Mouse (Mus musculus) MEL (cell line): ENCODE measurements around the gene Tcea3. TPM values are rescaled to one million over a fixed set of nuclear protein-coding genes. Genes with fewer than 3 reads are reported as not detected.

Experiments used
- DNase-seq: peaks from one replicate; pipeline ENCODE4 v3.0.0; 2011; ENCODE audit warnings: low read depth, low spot score
- H3K27ac ChIP-seq: 2 replicates; pipeline ENCODE4 v1.5.1; 2012; ENCODE audit warnings: low read depth, mild to moderate bottlenecking, control low read depth, low read length, moderate library complexity; ENCODE audit not compliant: control insufficient read depth
- H3K27me3 ChIP-seq, 2 experiments: fragments of 150-350 bp in 1 of 2; sonication (generic) in 1 of 2; 2 replicates each; pipeline ENCODE4 v1.6.1; 2012; ENCODE audit warnings: low read length in 2 of 2, mild to moderate bottlenecking in 2 of 2, improper control_type of control experiment in 1 of 2, moderate library complexity in 1 of 2; ENCODE audit not compliant: insufficient read depth in 2 of 2, control insufficient read depth in 1 of 2
- H3K36me3 ChIP-seq, 2 experiments: 2 replicates each; pipeline ENCODE4 v1.6.1; 2012 to 2014; ENCODE audit warnings: low read length in 2 of 2, improper control_type of control experiment in 1 of 2, inconsistent platforms in 1 of 2, mild to moderate bottlenecking in 1 of 2; ENCODE audit not compliant: insufficient read depth in 2 of 2, control insufficient read depth in 1 of 2
- H3K4me1 ChIP-seq, 2 experiments: fragments of 150-350 bp in 1 of 2; sonication (generic) in 1 of 2; 2 replicates each; pipeline ENCODE4 v1.6.1; 2012; ENCODE audit warnings: low read length in 2 of 2, improper control_type of control experiment in 1 of 2, mild to moderate bottlenecking in 1 of 2; ENCODE audit not compliant: insufficient read depth in 2 of 2, control insufficient read depth in 1 of 2
- H3K4me3 ChIP-seq, 2 experiments: fragments of 150-350 bp in 1 of 2; sonication (generic) in 1 of 2; 2 replicates each; pipeline ENCODE4 v1.5.1; 2012; ENCODE audit warnings: low read depth in 2 of 2, low read length in 2 of 2, mild to moderate bottlenecking in 2 of 2, moderate library complexity in 2 of 2, control low read depth in 1 of 2, improper control_type of control experiment in 1 of 2; ENCODE audit not compliant: control insufficient read depth in 1 of 2, insufficient read depth in 1 of 2
- H3K79me2 ChIP-seq: 2 replicates; pipeline ENCODE4 v1.6.1; 2012; ENCODE audit warnings: mild to moderate bottlenecking, low read length, moderate library complexity; ENCODE audit not compliant: control insufficient read depth, poor library complexity, insufficient read depth
- H3K9ac ChIP-seq: 2 replicates; pipeline ENCODE4 v1.6.1; 2012; ENCODE audit warnings: low read depth, mild to moderate bottlenecking, control low read depth, low read length, moderate library complexity; ENCODE audit not compliant: control insufficient read depth, poor library complexity, severe bottlenecking
- H3K9me3 ChIP-seq: fragments of 150-350 bp; sonication (generic); replicated peaks from 2 replicates; pipeline ENCODE4 v1.6.1; 2012; ENCODE audit warnings: mild to moderate bottlenecking, low read length, improper control_type of control experiment, moderate library complexity; ENCODE audit not compliant: insufficient read depth
- BHLHE40 ChIP-seq: IDR thresholded peaks from 2 replicates; pipeline ENCODE4 v1.6.1; 2012; ENCODE audit warnings: low read depth, mild to moderate bottlenecking, inconsistent platforms, low read length, improper control_type of control experiment, borderline replicate concordance
- CHD2 ChIP-seq: IDR thresholded peaks from 2 replicates; pipeline ENCODE4 v1.6.1; 2011; ENCODE audit warnings: low read length, improper control_type of control experiment
- CTCF ChIP-seq, 3 experiments: IDR thresholded peaks in 2 of 3; conservative IDR thresholded peaks in 1 of 3; 2 replicates each; pipeline ENCODE4 v1.5.1; 2011 to 2012; ENCODE audit warnings: low read length in 3 of 3, low read depth in 2 of 3, mild to moderate bottlenecking in 2 of 3, improper control_type of control experiment in 1 of 3, inconsistent platforms in 1 of 3, mixed read lengths in 1 of 3, moderate library complexity in 1 of 3; ENCODE audit not compliant: control insufficient read depth in 1 of 3, insufficient read depth in 1 of 3, poor library complexity in 1 of 3, severe bottlenecking in 1 of 3
- E2F4 ChIP-seq: IDR thresholded peaks from 2 replicates; pipeline ENCODE4 v1.6.1; 2011; ENCODE audit warnings: low read depth, low read length, improper control_type of control experiment, borderline replicate concordance
- ELF1 ChIP-seq: IDR thresholded peaks from 2 replicates; pipeline ENCODE4 v1.6.1; 2014; ENCODE audit warnings: low read depth, mild to moderate bottlenecking, inconsistent platforms, low read length, improper control_type of control experiment, moderate library complexity
- ETS1 ChIP-seq: IDR thresholded peaks from 2 replicates; pipeline ENCODE4 v1.6.1; 2012; ENCODE audit warnings: low read depth, mild to moderate bottlenecking, inconsistent platforms, low read length, improper control_type of control experiment, moderate library complexity
- GABPA ChIP-seq: IDR thresholded peaks from 2 replicates; pipeline ENCODE4 v1.6.1; 2012; ENCODE audit warnings: low read depth, mild to moderate bottlenecking, inconsistent platforms, low read length, improper control_type of control experiment, moderate library complexity
- GATA1 ChIP-seq: IDR thresholded peaks from 2 replicates; pipeline ENCODE4 v1.6.1; 2011; ENCODE audit warnings: low read depth, low read length, improper control_type of control experiment
- HCFC1 ChIP-seq: IDR thresholded peaks from 2 replicates; pipeline ENCODE4 v1.6.1; 2012; ENCODE audit warnings: low read depth, mild to moderate bottlenecking, inconsistent platforms, low read length, improper control_type of control experiment, moderate library complexity
- JUND ChIP-seq: IDR thresholded peaks from 2 replicates; pipeline ENCODE4 v1.6.1; 2011; ENCODE audit warnings: low read depth, mild to moderate bottlenecking, improper control_type of control experiment, low read length
- MAX ChIP-seq: IDR thresholded peaks from 2 replicates; pipeline ENCODE4 v1.6.1; 2011; ENCODE audit warnings: low read length, improper control_type of control experiment
- MXI1 ChIP-seq: IDR thresholded peaks from 2 replicates; pipeline ENCODE4 v1.6.1; 2011; ENCODE audit warnings: mild to moderate bottlenecking, low read depth, low read length, improper control_type of control experiment
- NELFE ChIP-seq: IDR thresholded peaks from 2 replicates; pipeline ENCODE4 v1.6.1; 2011; ENCODE audit warnings: low read depth, low read length, improper control_type of control experiment
- POLR2A ChIP-seq, 2 experiments: IDR thresholded peaks; 2 replicates each; pipeline ENCODE4 v1.6.1; 2011 to 2012; ENCODE audit warnings: low read length in 2 of 2, mild to moderate bottlenecking in 2 of 2, control low read depth in 1 of 2, improper control_type of control experiment in 1 of 2, low read depth in 1 of 2, moderate library complexity in 1 of 2; ENCODE audit not compliant: control insufficient read depth in 1 of 2, insufficient read depth in 1 of 2, poor library complexity in 1 of 2
- POLR2AphosphoS2 ChIP-seq: IDR thresholded peaks from 2 replicates; pipeline ENCODE4 v1.6.1; 2011; ENCODE audit warnings: low read length, improper control_type of control experiment
- POLR2AphosphoS5 ChIP-seq: IDR thresholded peaks from 2 replicates; pipeline ENCODE4 v1.6.1; 2012; ENCODE audit warnings: low read depth, borderline replicate concordance, mild to moderate bottlenecking, inconsistent platforms, low read length, moderate library complexity, mixed read lengths
- RAD21 ChIP-seq: IDR thresholded peaks from 2 replicates; pipeline ENCODE4 v1.6.1; 2011; ENCODE audit warnings: mild to moderate bottlenecking, low read depth, low read length, improper control_type of control experiment
- SIN3A ChIP-seq: IDR thresholded peaks from 2 replicates; pipeline ENCODE4 v1.6.1; 2012; ENCODE audit warnings: low read length, improper control_type of control experiment, inconsistent platforms
- SMC3 ChIP-seq: IDR thresholded peaks from 2 replicates; pipeline ENCODE4 v1.6.1; 2011; ENCODE audit warnings: low read depth, low read length, improper control_type of control experiment
- TBP ChIP-seq: IDR thresholded peaks from 2 replicates; pipeline ENCODE4 v1.8.0; 2011; ENCODE audit warnings: low read depth, low read length, improper control_type of control experiment
- TCF12 ChIP-seq: IDR thresholded peaks from 2 replicates; pipeline ENCODE4 v1.6.1; 2014; ENCODE audit warnings: low read depth, mild to moderate bottlenecking, inconsistent platforms, low read length, improper control_type of control experiment, moderate library complexity
- UBTF ChIP-seq: IDR thresholded peaks from 2 replicates; pipeline ENCODE4 v1.6.1; 2012; ENCODE audit warnings: low read depth, mild to moderate bottlenecking, inconsistent platforms, low read length, improper control_type of control experiment, moderate library complexity, borderline replicate concordance; ENCODE audit not compliant: insufficient read depth
- USF2 ChIP-seq, 2 experiments: IDR thresholded peaks; 2 replicates each; pipeline ENCODE4 v1.6.1; 2011 to 2012; ENCODE audit warnings: improper control_type of control experiment in 2 of 2, low read length in 2 of 2, borderline replicate concordance in 1 of 2, inconsistent platforms in 1 of 2, low read depth in 1 of 2, mild to moderate bottlenecking in 1 of 2; ENCODE audit not compliant: insufficient read depth in 1 of 2
- ZC3H11A ChIP-seq: IDR thresholded peaks from 2 replicates; pipeline ENCODE4 v1.6.1; 2012; ENCODE audit warnings: low read depth, mild to moderate bottlenecking, inconsistent platforms, low read length, improper control_type of control experiment
- ZKSCAN1 ChIP-seq: IDR thresholded peaks from 2 replicates; pipeline ENCODE4 v1.6.1; 2012; ENCODE audit warnings: low read depth, mild to moderate bottlenecking, inconsistent platforms, low read length, improper control_type of control experiment, moderate library complexity
- ZNF384 ChIP-seq: IDR thresholded peaks from 2 replicates; pipeline ENCODE4 v1.6.1; 2012; ENCODE audit warnings: low read depth, mild to moderate bottlenecking, inconsistent platforms, low read length, improper control_type of control experiment
- polyA plus RNA-seq, 2 experiments: library from polyadenylated mRNA; stranded (reverse) in 1 of 2; unstranded in 1 of 2; fragments of >175 nt in 1 of 2; fragments of >200 nt in 1 of 2; gene quantifications; 2 replicates each; pipeline versions ENCODE4 v1.2.1 to v1.2.4; 2012; ENCODE audit warnings: low replicate concordance in 2 of 2, low read depth in 1 of 2; ENCODE audit not compliant: insufficient read length in 2 of 2, insufficient read depth in 1 of 2, missing spikeins in 1 of 2
- total RNA-seq: library from RNA; depleted of rRNA; stranded (reverse); fragments of 300-350 nt; gene quantifications from 2 replicates; pipeline ENCODE4 v1.2.3, GENCODE M21; 2012

Tcea3 gene
- total and polyA plus RNA-seq, 3 experiments, result not detected

DNA sequence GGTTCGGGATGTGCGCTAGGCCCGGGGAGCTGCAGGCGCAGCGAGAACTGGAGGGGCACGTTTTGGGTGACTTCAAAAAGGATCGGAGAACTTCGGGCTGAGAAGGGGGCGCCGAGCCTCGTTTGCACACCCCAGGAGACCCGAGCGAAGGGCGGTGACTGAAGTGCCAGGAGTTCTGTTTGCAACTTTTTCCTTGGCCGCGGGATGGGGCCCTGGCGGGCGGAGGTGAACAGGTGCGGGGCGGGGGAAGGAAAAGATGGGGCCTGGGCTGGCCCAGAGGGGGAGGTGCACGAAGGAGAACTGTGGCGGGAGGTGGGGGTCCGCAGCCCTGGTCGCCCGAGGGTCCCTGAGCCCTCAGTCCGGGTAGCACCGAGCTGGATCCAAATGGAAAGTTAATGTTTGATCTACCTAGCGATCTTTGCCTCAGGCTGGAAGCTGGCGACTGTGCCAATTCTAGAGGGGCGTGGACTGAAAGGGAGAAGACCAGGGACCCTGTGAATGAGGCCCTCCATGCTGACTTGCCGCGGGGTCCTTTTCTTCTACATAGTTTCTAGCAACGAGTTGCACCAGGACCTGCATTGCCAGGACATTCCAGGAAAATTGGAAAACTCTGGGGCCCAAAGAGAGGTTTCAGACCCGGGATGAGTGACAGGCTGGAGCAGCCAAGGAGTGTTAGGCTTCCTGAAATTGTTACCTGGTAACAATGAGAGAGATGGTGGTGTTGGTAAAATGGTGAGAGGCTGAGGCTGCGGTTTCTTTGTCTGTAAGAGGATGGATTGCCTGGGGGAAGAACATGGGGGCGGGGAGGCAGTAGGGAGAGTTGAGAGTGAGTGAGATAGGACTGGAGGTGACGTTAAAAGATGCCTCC, 1.2 kb downstream of the Tcea3 start:
- Histone ChIP-seq H3K36me3 (no peaks in the 10 kb centered on the region), H3K4me3 (no peak overlapping the region), H3K9me3 (no peaks in the 10 kb centered on the region), H3K9ac (no peak overlapping the region), H3K27ac (no peak overlapping the region), H3K27me3 (peaks cover 0 to 3% of the 10 kb centered on the region in 2 experiments; a peak in 2 of 4 replicates), H3K79me2 (no peaks in the 10 kb centered on the region), H3K4me1 (no peaks in the 10 kb centered on the region)
- TF ChIP-seq POLR2AphosphoS5, result no peak
- no peak for TF ChIP-seq NELFE
- TF ChIP-seq ETS1, result no peak
- no peak for TF ChIP-seq TCF12
- no peak for TF ChIP-seq HCFC1
- no peak for TF ChIP-seq SIN3A
- DNase-seq, result no peak

DNA sequence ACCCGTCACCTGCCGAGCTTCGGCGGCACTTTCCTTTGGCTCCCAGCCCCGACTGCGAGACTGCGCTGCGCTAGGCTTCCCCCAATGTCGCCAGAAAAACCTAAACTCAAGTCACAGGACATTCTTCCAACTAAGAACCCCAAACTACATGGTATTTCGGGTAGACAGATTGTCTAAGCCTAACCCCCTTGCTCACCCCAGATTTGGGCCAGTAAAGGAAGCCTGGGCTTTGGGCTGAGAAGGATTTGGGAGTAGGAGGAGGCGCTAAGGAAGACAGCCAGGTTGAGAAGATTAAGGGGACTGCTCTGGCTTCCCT, 1.8 kb downstream of the Tcea3 start:
- no peak overlapping the region for H3K4me3 ChIP-seq
- H3K9ac ChIP-seq, result no peak overlapping the region
- H3K79me2 ChIP-seq, result no peaks in the 10 kb centered on the region
- no peak for DNase-seq
- peaks cover 0 to 3% of the 10 kb centered on the region in 2 experiments; a peak in 2 of 4 replicates for H3K27me3 ChIP-seq
- no peaks in the 10 kb centered on the region for H3K4me1 ChIP-seq
- H3K27ac ChIP-seq, result no peak overlapping the region
- TF ChIP-seq NELFE (no peak), BHLHE40 (no peak), CHD2 (no peak), CTCF (IDR thresholded peaks at IDR 0.05 in 2 of 3, conservative IDR thresholded peaks at IDR 0.05 in 1 of 3; ENCODE audit: control insufficient read depth in 1 of 3, insufficient read depth in 1 of 3, low read depth in 2 of 3, low read length in 3 of 3, poor library complexity in 1 of 3, severe bottlenecking in 1 of 3) (no peak), MAX (no peak), USF2 (IDR thresholded peaks at IDR 0.05; ENCODE audit: borderline replicate concordance in 1 of 2, insufficient read depth in 1 of 2, low read depth in 1 of 2, low read length in 2 of 2) (no peak), RAD21 (no peak), TBP (no peak)
- H3K9me3 ChIP-seq, result no peaks in the 10 kb centered on the region
- H3K36me3 ChIP-seq, result no peaks in the 10 kb centered on the region

DNA sequence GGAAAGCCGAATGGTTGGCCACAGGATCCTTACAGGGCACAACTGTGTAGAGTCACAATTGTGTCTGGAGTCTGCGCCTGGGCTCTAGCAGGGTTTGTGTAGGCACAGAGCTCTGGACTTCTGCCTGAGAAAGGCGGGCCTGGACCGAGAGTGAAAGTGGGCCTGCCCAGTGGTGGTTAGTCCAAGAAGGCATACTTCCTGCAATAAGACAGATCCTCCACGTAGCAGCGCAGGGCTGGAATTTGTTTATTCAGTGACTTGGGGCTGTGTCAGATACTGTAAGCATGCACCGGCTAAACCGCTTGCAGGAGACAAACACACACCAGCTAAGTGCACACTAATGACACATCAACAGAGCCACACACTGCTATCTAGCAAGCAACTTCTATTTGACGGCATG, 2.3 kb downstream of the Tcea3 start:
- no peaks in the 10 kb centered on the region for H3K4me1 ChIP-seq
- no peak for DNase-seq
- H3K27ac ChIP-seq, result no peak overlapping the region
- no peaks in the 10 kb centered on the region for H3K9me3 ChIP-seq
- H3K36me3 ChIP-seq, result no peaks in the 10 kb centered on the region
- no peak overlapping the region for H3K4me3 ChIP-seq
- no peaks in the 10 kb centered on the region; a peak in 1 of 4 replicates for H3K27me3 ChIP-seq
- no peaks in the 10 kb centered on the region for H3K79me2 ChIP-seq
- no peak overlapping the region for H3K9ac ChIP-seq
- TF ChIP-seq ELF1 (no peak), POLR2AphosphoS5 (no peak), GABPA (no peak), GATA1 (no peak), POLR2AphosphoS2 (no peak), UBTF (no peak), ZKSCAN1 (no peak), ZNF384 (no peak), SIN3A (no peak), ZC3H11A (no peak), JUND (no peak), CHD2 (no peak), SMC3 (no peak), POLR2A (IDR thresholded peaks at IDR 0.05; ENCODE audit: control insufficient read depth in 1 of 2, insufficient read depth in 1 of 2, low read depth in 1 of 2, low read length in 2 of 2, poor library complexity in 1 of 2) (no peak), MXI1 (no peak), MAX (no peak), NELFE (no peak), E2F4 (no peak)
